Mouse (Mus musculus) heart, embryonic 14.5 days (tissue): ENCODE results near the gene Ksr1. TPM values are rescaled to one million over a fixed set of nuclear protein-coding genes. Genes with fewer than 3 reads are reported as not detected.

Experiments used
- ATAC-seq: fragments of 200-750 bp; cut with Nextera tagmentation; 2 replicates; pipeline ENCODE4 v1.8.0; 2017; ENCODE audit warnings: low read depth, moderate TSS enrichment; ENCODE audit not compliant: insufficient number of reproducible peaks, insufficient read depth, low FRiP score
- H3K27ac ChIP-seq, 2 experiments: fragments of 200-500 bp in 1 of 2; fragments of 300-500 bp in 1 of 2; sonication (generic) in 1 of 2; replicated peaks in 1 of 2; 2 replicates each; pipeline ENCODE4 v1.5.1; 2012 to 2014; ENCODE audit warnings: low read depth in 2 of 2, low read length in 2 of 2, control low read depth in 1 of 2, mild to moderate bottlenecking in 1 of 2, mixed read lengths in 1 of 2; ENCODE audit not compliant: control insufficient read depth in 1 of 2, insufficient read depth in 1 of 2
- H3K27me3 ChIP-seq: fragments of 300-500 bp; sonication (generic); 2 replicates; pipeline ENCODE4 v1.6.1; 2014; ENCODE audit warnings: mild to moderate bottlenecking, low read length, control low read depth; ENCODE audit not compliant: control insufficient read depth, insufficient read depth
- H3K36me3 ChIP-seq: fragments of 300-500 bp; sonication (generic); 2 replicates; pipeline ENCODE4 v1.6.1; 2014; ENCODE audit warnings: mild to moderate bottlenecking, control low read depth, low read length, mixed read lengths; ENCODE audit not compliant: control insufficient read depth, insufficient read depth
- H3K4me1 ChIP-seq, 2 experiments: fragments of 200-500 bp in 1 of 2; fragments of 300-500 bp in 1 of 2; sonication (generic) in 1 of 2; 2 replicates each; pipeline ENCODE4 v1.6.1; 2012 to 2014; ENCODE audit warnings: low read length in 2 of 2, control low read depth in 1 of 2, mixed read lengths in 1 of 2; ENCODE audit not compliant: control insufficient read depth in 2 of 2, insufficient read depth in 2 of 2
- H3K4me2 ChIP-seq: fragments of 300-500 bp; sonication (generic); 2 replicates; pipeline ENCODE4 v1.6.1; 2014; ENCODE audit warnings: mild to moderate bottlenecking, low read length
- H3K4me3 ChIP-seq, 2 experiments: fragments of 200-500 bp in 1 of 2; fragments of 300-500 bp in 1 of 2; sonication (generic) in 1 of 2; 2 replicates each; pipeline ENCODE4 v1.5.1; 2012 to 2014; ENCODE audit warnings: low read length in 2 of 2, mild to moderate bottlenecking in 2 of 2, control low read depth in 1 of 2, low read depth in 1 of 2, moderate library complexity in 1 of 2; ENCODE audit not compliant: control insufficient read depth in 1 of 2, insufficient read depth in 1 of 2
- H3K9ac ChIP-seq: fragments of 300-500 bp; sonication (generic); 2 replicates; pipeline ENCODE4 v1.6.1; 2014; ENCODE audit warnings: mild to moderate bottlenecking, low read length
- H3K9me3 ChIP-seq: fragments of 300-500 bp; sonication (generic); 2 replicates; pipeline ENCODE4 v1.6.1; 2016; ENCODE audit warnings: low read length, control low read depth; ENCODE audit not compliant: control insufficient read depth
- WGBS: fragments of 180-500 bp; shearing (Covaris S2); extraction: QIAGEN DNeasy Blood & Tissue Kit; methylation state at CpG from one replicate; pipeline ENCODE4 v1.1.7; 2014; 5-methylcytosine and 5-hydroxymethylcytosine counted together
- polyA plus RNA-seq: library from polyadenylated mRNA; unstranded; fragments of >200 nt; fragmentation: Nextera tagmentation; extraction: Ambion mirVana; gene quantifications from 2 replicates; pipeline ENCODE4 v1.2.1, GENCODE M21; 2014

The Ksr1 gene
- polyA plus RNA-seq, 1 experiment from 2014 or later, result 5.8 TPM

- no peak overlapping the region for H3K4me2 ChIP-seq
- no peak overlapping the region for H3K9ac ChIP-seq
- no peak for ATAC-seq
- H3K36me3 ChIP-seq, result no peaks in the 10 kb centered on the region
- peaks cover 6% of the 10 kb centered on the region; the same call in 1 of the 2 replicates for H3K9me3 ChIP-seq
- H3K27ac ChIP-seq, result no peak overlapping the region
- H3K4me1 ChIP-seq, result peaks cover 0 to 6% of the 10 kb centered on the region in 2 experiments; a peak in 1 of 4 replicates
- no peaks in the 10 kb centered on the region for H3K27me3 ChIP-seq
- 77% methylated on average over 10 of the region's 10 CpGs for WGBS
- H3K4me3 ChIP-seq, result no peak overlapping the region
These were observed 159.8 kb downstream of the Ksr1 start for GRCm38 (mm10) chr11:78986311-78987002.

GRCm38 (mm10) chr11:78985505-78985904 lies 160.7 kb downstream of the Ksr1 start:
- peak overlapping the region in 1 of 2 experiments; percentile 39; a peak in 1 of 4 replicates for H3K27ac ChIP-seq
- peaks cover 6% of the 10 kb centered on the region; the same call in 1 of the 2 replicates for H3K9me3 ChIP-seq
- H3K4me2 ChIP-seq, result no peak overlapping the region
- ATAC-seq, result no peak
- H3K9ac ChIP-seq, result no peak overlapping the region
- no peak overlapping the region for H3K4me3 ChIP-seq
- no peaks in the 10 kb centered on the region for H3K27me3 ChIP-seq
- no peaks in the 10 kb centered on the region for H3K36me3 ChIP-seq
- peaks cover 3 to 6% of the 10 kb centered on the region in 2 experiments; a peak in 1 of 4 replicates for H3K4me1 ChIP-seq

- Histone ChIP-seq H3K4me1 (peaks cover 3 to 6% of the 10 kb centered on the region in 2 experiments; a peak in 1 of 4 replicates), H3K9me3 (0 out of 2 replicates have a peak, but pooled peaks cover under 1% of the 10 kb centered on the region), H3K9ac (peak within 1 kb of the TSS; percentile 60), H3K4me2 (peak within 1 kb of the TSS; percentile 54), H3K4me3 (peak within 1 kb of the TSS; percentile 36 to 45), H3K27me3 (no peaks in the 10 kb centered on the region), H3K36me3 (no peaks in the 10 kb centered on the region), H3K27ac (peak within 1 kb of the TSS; percentile 50 to 64)
- ATAC-seq, result peak; percentile 86
- whole genome bisulfite sequencing, result 44% methylated on average over 10 of the region's 10 CpGs
These were observed 161.6 kb downstream of the Ksr1 start, which contains the start of gene Lgals9 for GRCm38 (mm10) chr11:78984483-78985177. Gene Lgals9 (minus strand): TSS chr11:78984946.

- WGBS, result 75% methylated on average over 7 of the region's 7 CpGs
- Histone ChIP-seq H3K4me3 (peak overlapping the region; percentile 36 to 45; a peak in 3 of 4 replicates), H3K27ac (no peak overlapping the region)
These were observed 162.7 kb downstream of the Ksr1 start for GRCm38 (mm10) chr11:78983539-78983938.

GRCm38 (mm10) chr11:78982513-78983291 lies 163.5 kb downstream of the Ksr1 start:
- peaks cover 3 to 6% of the 10 kb centered on the region in 2 experiments; a peak in 1 of 4 replicates for H3K4me1 ChIP-seq
- WGBS, result 75% methylated on average over 12 of the region's 12 CpGs
- H3K9ac ChIP-seq, result no peak overlapping the region
- no peaks in the 10 kb centered on the region for H3K36me3 ChIP-seq
- peak overlapping the region in 1 of 2 experiments; percentile 36; a peak in 1 of 4 replicates for H3K4me3 ChIP-seq
- peak overlapping the region; percentile 54 for H3K4me2 ChIP-seq
- no peaks in the 10 kb centered on the region for H3K9me3 ChIP-seq
- no peak overlapping the region for H3K27ac ChIP-seq
- no peak for ATAC-seq
- no peaks in the 10 kb centered on the region for H3K27me3 ChIP-seq

More at GRCm38 (mm10) chr11:78983539-78983938, 162.7 kb downstream of the Ksr1 start:
- ATAC-seq, result no peak
- Histone ChIP-seq H3K4me2 (peak overlapping the region; percentile 54), H3K4me1 (peaks cover 3 to 6% of the 10 kb centered on the region in 2 experiments; a peak in 1 of 4 replicates), H3K9ac (peak overlapping the region; percentile 60; the same call in 1 of the 2 replicates), H3K9me3 (no peaks in the 10 kb centered on the region), H3K27me3 (no peaks in the 10 kb centered on the region), H3K36me3 (no peaks in the 10 kb centered on the region)

- Histone ChIP-seq H3K36me3 (no peaks in the 10 kb centered on the region), H3K9me3 (no peaks in the 10 kb centered on the region), H3K4me1 (peaks cover 3 to 6% of the 10 kb centered on the region in 2 experiments; a peak in 1 of 4 replicates), H3K27ac (no peak overlapping the region), H3K9ac (no peak overlapping the region), H3K27me3 (no peaks in the 10 kb centered on the region), H3K4me2 (peak overlapping the region; percentile 54; the same call in 1 of the 2 replicates), H3K4me3 (no peak overlapping the region)
- ATAC-seq, result no peak
- WGBS, result 79% methylated on average over 2 of the region's 2 CpGs
These were observed 164.2 kb downstream of the Ksr1 start for GRCm38 (mm10) chr11:78982042-78982441.

GRCm38 (mm10) chr11:78980083-78980634 lies 166.0 kb downstream of the Ksr1 start:
- 53% methylated on average over 4 of the region's 4 CpGs for WGBS
- Histone ChIP-seq H3K9ac (no peak overlapping the region), H3K4me1 (peaks cover 3 to 6% of the 10 kb centered on the region in 2 experiments; a peak in 1 of 4 replicates), H3K27ac (0 out of 4 replicates have a peak overlapping the region, but pooled peaks of 1 of the 2 experiments have one; percentile 8), H3K4me3 (no peak overlapping the region), H3K4me2 (no peak overlapping the region), H3K27me3 (no peaks in the 10 kb centered on the region), H3K9me3 (no peaks in the 10 kb centered on the region), H3K36me3 (0 out of 2 replicates have a peak, but pooled peaks cover 11% of the 10 kb centered on the region)
- ATAC-seq, result no peak
